Mouse (Mus musculus) adrenal gland, postnatal 10 days (tissue): ENCODE results near the gene Snd1. TPM values are rescaled to one million over a fixed set of nuclear protein-coding genes. Genes with fewer than 3 reads are reported as not detected.
A peak's percentile ranks its signal among the peaks of the same experiment; 100 is the strongest.
"Not testable (repeated sequence)": the region's sequence is repeated elsewhere in the genome, so short reads cannot be mapped to it uniquely, and the experiment has no call there.

Source experiments
- DNase-seq: peaks from one replicate; pipeline ENCODE4 v3.0.0; 2021; ENCODE audit warnings: mixed read lengths
- total RNA-seq, 2 experiments: library from RNA; stranded (reverse); gene quantifications; 2 replicates each; pipeline ENCODE4 v1.2.3; 2021

The Snd1 gene
- total RNA-seq, 2 experiments from 2014 or later, result 114 to 117 TPM

- no peak for DNase-seq
Measured at GRCm38 (mm10) chr6:28486008-28486407, 11.1 kb downstream of the Snd1 start.

DNA sequence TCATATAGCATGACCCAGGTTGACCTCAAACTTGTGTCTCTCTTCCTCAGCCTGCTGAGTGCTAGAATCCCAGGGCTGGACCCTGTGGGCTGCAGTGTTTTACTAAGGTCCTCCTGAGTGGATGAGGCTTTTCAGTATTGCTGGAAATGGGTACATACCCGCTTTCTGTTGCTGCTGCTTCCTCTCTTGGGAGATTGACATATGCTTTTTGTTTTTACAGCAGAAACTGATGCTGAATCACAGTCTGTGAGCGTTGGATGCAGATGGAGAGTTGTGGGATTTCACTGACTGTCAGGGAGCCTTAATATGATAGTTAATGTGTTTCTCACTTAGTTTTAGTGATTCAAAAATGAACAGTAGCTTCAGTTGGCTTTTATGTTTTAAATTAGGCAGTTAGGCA is 11.5 kb downstream of the Snd1 start:
- no peak for DNase-seq

DNA sequence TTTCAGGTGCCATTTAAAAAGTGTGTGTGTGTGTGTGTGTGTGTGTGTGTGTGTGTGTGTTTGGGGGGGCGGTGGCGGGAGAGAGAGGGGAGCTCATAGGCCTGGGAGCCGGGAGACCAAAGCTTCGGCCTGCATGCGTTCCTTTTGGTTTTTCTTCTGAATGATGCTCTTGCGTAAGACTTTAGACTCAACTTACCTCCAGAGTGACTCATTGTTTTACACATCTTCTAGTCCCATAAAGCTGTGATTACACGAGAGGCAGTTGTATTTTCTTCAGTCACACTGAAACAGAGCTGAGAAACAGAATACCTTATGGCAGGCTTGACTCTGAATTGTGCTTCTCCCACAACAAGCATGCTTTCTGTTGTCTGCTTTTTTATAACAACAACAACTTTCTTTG is 12.0 kb downstream of the Snd1 start:
- no peak for DNase-seq

GRCm38 (mm10) chr6:28488204-28488851 is 13.4 kb downstream of the Snd1 start:
- DNase-seq, result no peak

DNA sequence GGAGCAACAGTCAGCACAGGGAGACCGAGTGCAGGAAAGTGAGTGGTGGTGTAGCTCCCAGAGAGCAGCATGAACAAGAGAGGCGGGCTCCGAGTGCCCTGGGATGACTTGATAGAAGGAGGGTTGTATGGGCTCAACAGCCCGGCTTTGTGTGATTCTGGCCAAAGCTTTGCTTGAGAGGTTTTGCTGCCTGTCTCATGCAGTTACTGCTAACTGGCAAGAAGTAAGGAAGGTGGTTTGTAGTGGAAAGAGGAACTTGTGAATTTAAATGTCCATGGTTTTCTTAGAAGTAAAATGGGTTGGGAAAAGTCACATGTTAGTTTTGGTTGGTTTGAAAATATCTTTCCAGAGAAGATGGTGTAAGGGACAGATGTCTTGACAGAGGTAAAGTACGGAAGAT is 15.7 kb downstream of the Snd1 start:
- DNase-seq, result no peak

GRCm38 (mm10) chr6:28491198-28491597 is 16.3 kb downstream of the Snd1 start:
- no peak for DNase-seq

GRCm38 (mm10) chr6:28497837-28498236 is 22.9 kb downstream of the Snd1 start:
- DNase-seq, result peak; percentile 41

- no peak for DNase-seq
Measured at GRCm38 (mm10) chr6:28502576-28502975, 27.6 kb downstream of the Snd1 start.

DNA sequence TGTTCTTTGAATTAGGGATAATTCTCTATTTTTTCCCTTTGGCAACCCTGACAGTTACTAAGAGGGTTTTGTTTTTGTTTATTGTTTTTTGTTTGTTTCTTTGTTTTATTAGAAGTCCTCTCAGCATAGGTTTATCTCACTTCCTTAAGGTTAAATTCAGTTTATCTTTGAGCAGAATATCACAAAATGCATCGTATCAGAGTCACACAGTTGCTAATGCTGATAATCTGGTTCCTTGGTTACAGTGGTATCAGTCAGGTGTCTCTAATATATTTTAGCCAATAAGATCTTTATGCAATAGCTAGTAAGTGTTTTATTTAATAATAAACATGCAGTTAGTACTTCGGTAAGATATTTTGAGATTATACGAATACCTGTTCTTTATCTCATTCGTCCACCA is 28.2 kb downstream of the Snd1 start:
- no peak for DNase-seq

DNA sequence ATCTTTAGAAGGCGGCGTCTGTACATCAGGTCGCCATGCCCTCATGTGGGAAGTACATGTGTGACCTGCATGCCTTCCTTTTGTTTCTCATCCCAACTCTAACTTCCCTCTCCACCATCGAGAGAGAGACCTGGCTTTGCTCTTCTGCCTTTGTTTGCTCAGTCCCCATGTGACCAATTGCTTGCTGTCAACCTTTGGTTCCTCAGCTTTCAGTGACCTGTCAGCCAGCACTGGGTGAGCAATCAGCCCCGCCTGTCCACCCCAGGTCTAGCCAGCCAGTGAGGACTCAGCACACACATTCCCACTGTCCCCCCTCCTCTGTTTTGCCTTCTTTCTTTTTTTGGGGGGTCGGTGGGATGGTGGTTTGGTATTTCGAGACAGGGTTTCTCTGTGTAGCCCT is 29.7 kb downstream of the Snd1 start:
- DNase-seq, result no peak

DNA sequence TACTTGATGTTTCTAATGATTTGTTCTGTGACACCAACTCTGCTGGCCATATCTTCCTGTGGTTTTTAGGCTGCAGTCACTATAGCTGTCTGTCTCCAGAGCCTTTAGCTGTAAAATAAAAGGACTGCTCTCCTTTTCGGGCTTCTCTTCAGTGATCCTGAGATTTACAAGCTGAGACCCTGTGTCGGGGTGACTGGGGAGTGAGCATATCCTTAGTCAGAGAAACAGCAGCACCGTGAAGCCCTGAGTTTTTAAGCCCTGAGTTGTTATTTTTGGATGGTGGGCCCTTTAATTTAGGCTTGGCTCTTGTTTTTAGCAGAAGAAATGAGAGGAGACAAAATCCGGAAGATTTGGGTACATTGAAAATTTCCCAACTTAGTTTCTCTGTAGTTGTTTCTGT is 32.8 kb downstream of the Snd1 start:
- no peak for DNase-seq

GRCm38 (mm10) chr6:28514195-28514594 is 39.3 kb downstream of the Snd1 start:
- DNase-seq, result no peak

- DNase-seq, result no peak
Measured at GRCm38 (mm10) chr6:28514830-28515350, 40.0 kb downstream of the Snd1 start.

DNA sequence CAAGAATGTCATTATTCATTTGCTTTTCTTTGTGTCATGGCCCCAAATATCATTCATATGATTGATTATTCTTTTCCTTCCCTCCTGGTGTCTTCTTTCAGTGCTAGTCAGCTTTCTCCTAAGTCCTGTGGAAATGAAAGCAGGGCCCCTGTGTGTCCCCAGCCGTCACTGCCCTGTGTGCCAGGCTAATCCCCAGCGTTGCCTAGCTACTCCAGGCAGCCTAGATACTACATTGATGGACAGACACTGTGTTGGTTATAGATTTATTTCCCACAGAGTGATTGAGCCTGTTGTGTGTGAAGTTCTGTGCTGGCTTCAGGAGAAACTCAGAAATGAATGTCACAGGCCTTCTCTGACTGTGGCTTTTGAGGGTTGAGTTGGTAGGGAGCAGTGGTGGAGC is 41.7 kb downstream of the Snd1 start:
- no peak for DNase-seq

GRCm38 (mm10) chr6:28517050-28517449 is 42.1 kb downstream of the Snd1 start:
- DNase-seq, result no peak

- peak; percentile 22 for DNase-seq
Measured at GRCm38 (mm10) chr6:28519426-28519825, 44.5 kb downstream of the Snd1 start.

DNA sequence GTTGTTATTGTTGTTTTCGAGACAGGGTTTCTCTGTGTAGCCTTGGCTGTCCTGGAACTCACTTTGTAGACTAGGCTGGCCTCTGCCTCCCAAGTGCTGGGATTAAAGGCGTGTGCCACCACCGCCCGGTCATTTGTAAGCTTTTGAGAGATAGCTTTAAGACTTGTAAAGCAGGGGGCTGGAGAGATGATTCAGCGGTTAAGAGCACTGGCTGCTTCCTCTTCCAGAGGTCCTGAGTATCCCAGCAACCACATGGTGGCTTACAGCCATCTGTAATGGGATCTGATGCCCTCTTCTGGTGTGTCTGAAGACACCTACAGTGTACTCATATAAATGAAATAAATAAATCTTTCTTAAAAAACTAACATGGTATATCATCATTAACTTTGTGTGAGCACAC is 45.8 kb downstream of the Snd1 start:
- DNase-seq, result not testable (repeated sequence)

DNA sequence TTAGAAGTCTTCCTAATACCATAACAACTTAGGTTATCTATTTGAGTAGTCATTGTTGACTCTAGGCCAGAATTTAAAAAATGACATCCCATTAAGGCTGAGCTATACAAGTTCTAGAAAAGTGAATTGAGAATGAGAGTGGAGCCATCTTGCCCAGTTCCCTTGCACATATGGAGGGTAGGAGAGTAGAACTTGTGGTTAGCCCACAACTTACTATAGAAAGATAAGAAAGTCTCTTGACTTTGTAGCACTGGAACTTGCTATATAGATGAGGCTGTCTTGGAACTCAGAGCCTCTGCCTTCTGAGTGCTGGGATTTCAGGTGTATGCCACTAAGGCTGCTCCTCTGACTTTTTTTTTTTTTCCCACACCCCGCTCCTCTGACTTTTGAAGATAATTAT is 46.5 kb downstream of the Snd1 start:
- DNase-seq, result no peak

GRCm38 (mm10) chr6:28525589-28525988 is 50.6 kb downstream of the Snd1 start:
- no peak for DNase-seq

DNA sequence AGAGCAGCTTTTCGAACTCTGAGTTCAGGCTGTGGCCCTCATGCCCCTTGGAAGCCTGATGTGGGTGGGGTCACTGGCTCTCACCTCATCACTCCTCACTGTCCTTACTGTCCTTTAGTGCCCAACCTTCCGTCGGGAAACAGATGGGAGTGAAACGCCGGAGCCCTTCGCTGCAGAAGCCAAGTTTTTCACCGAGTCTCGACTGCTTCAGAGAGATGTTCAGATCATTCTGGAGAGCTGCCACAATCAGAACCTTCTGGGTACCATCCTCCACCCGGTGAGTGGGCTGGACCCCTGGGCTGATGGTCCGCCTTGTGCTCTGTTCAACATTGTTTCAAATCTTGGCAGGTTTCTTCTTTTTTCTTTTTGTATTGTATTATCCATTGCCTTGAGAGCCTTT is 52.5 kb downstream of the Snd1 start:
- no peak for DNase-seq

GRCm38 (mm10) chr6:28528208-28528607 is 53.3 kb downstream of the Snd1 start:
- DNase-seq, result no peak

- DNase-seq, result no peak
Measured at GRCm38 (mm10) chr6:28536464-28536863, 61.5 kb downstream of the Snd1 start.

DNA sequence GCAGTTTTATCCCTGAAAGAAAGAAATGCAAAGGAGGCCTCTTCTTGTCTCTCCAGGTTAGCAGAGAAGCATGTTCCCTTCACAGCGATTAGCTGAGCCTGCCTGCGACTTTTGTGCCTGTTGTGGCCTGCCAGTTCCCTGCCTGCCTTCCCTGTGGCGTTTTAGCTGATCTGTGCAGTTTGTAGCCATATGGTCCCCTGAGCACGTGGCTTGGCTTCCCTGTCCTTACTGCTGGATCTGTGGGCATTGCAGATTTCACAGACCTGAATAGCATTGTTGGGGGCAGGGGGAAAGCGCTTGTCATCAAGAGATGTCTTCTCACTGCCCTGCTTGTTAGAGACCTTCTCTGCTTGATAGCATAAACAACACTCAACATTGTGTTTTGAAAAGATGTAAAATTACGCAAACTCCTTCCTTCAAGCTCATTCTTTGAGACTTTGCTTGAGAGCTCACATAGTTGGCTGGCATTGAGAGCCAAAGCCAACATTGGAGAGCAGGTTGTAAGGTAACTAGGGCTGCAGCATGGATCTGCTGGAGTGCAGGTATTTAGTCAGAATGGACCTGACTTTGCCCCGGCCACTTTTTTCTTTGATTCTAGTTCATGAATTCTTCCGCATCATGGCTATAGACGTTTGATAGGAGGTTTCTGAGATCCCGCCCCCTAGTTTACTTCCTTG is 63.0 kb downstream of the Snd1 start:
- DNase-seq, result peak; percentile 12

- no peak for DNase-seq
Measured at GRCm38 (mm10) chr6:28542298-28542701, 67.4 kb downstream of the Snd1 start.
